ENCODE assay signal across 9 mouse cellular contexts in genomic region chr10:18070144-18070543, GRCm38 (mm10). TPM values are rescaled to one million over a fixed set of nuclear protein-coding genes. Genes with fewer than 3 reads are reported as not detected.
DNase-seq lines count a peak whose midpoint lies in the region; ATAC-seq lines count a peak whose summit lies in the region.
"Had no signal": no experiment of that assay in that cellular context is flagged by ENCODE, and none has a peak within 500 bp of the region (broad histone marks: within the 10 kb centered on the region; RNA-seq: fewer than 3 reads in every experiment).

No protein-coding gene starts in this region.

- peak overlapping the region; percentile 37; the same call in 1 of the 2 replicates for H3K27ac ChIP-seq in kidney, embryonic 15.5 days
- H3K27ac ChIP-seq in kidney, embryonic 14.5 days (ENCODE audit: low read depth, low read length) = no peak overlapping the region
- H3K27ac ChIP-seq: lung, embryonic 15.5 days had no signal

- peaks cover 51% of the 10 kb centered on the region for H3K4me1 ChIP-seq in kidney, embryonic 15.5 days
- H3K4me1 ChIP-seq in kidney, embryonic 14.5 days (ENCODE audit: control insufficient read depth, insufficient read depth, low read length) = peaks cover 26% of the 10 kb centered on the region; the same call in 1 of the 2 replicates

- DNase-seq in cerebellum, adult 9-10 months = peak; percentile 38
- DNase-seq in heart, postnatal 14 days = peak; percentile 26 to 30
- DNase-seq in left cerebral cortex, postnatal 25 days (ENCODE audit: low spot score in 2 of 2) = peak; percentile 61 to 86
- DNase-seq in natural killer cell, adult 2 months (ENCODE audit: low spot score in 2 of 2) = no peak
- no peak for DNase-seq in spleen, adult 18-20 months

- no peak overlapping the region for H3K4me2 ChIP-seq in kidney, embryonic 15.5 days
- H3K4me2 ChIP-seq in kidney, embryonic 14.5 days (replicated peaks; ENCODE audit: low read depth, low read length) = no peak overlapping the region
- H3K4me2 ChIP-seq: lung, embryonic 15.5 days had no signal

- 58% methylated on average over 3 of the region's 3 CpGs for WGBS in kidney, embryonic 15.5 days
- WGBS in kidney, embryonic 14.5 days = 60% methylated on average over 3 of the region's 3 CpGs

- no peaks in the 10 kb centered on the region for H3K27me3 ChIP-seq in kidney, embryonic 15.5 days
- no peaks in the 10 kb centered on the region for H3K27me3 ChIP-seq in kidney, embryonic 14.5 days (ENCODE audit: control insufficient read depth, insufficient read depth, low read length)
- H3K27me3 ChIP-seq: lung, embryonic 15.5 days had no signal

- no peaks in the 10 kb centered on the region for H3K36me3 ChIP-seq in kidney, embryonic 15.5 days
- H3K36me3 ChIP-seq in kidney, embryonic 14.5 days (ENCODE audit: control insufficient read depth, insufficient read depth, low read length) = no peaks in the 10 kb centered on the region
- H3K36me3 ChIP-seq: lung, embryonic 15.5 days had no signal

- intact Hi-C loops in heart, postnatal 14 days (cut with DNase I) = no loop called here
- intact Hi-C loops in left cerebral cortex, postnatal 25 days (cut with DNase I) = no loop called here

- H3K9ac ChIP-seq in kidney, embryonic 15.5 days = no peak overlapping the region
- H3K9ac ChIP-seq in kidney, embryonic 14.5 days (ENCODE audit: low read depth, low read length) = no peak overlapping the region
- H3K9ac ChIP-seq: lung, embryonic 15.5 days had no signal

- no peak overlapping the region for H3K4me3 ChIP-seq in kidney, embryonic 15.5 days (replicated peaks)
- no peak overlapping the region for H3K4me3 ChIP-seq in kidney, embryonic 14.5 days (ENCODE audit: low read length)
- H3K4me3 ChIP-seq: lung, embryonic 15.5 days had no signal

- ATAC-seq in kidney, embryonic 15.5 days (replicated peaks; ENCODE audit: low FRiP score) = no peak
- ATAC-seq in kidney, embryonic 14.5 days (ENCODE audit: low FRiP score, low TSS enrichment) = no peak
- no peak for ATAC-seq in CD4-positive, CD25-positive, alpha-beta regulatory T cell, adult 4 months

- H3K9me3 ChIP-seq in kidney, embryonic 15.5 days (replicated peaks) = no peaks in the 10 kb centered on the region
- no peaks in the 10 kb centered on the region for H3K9me3 ChIP-seq in kidney, embryonic 14.5 days (ENCODE audit: control insufficient read depth, low read length)
- H3K9me3 ChIP-seq: lung, embryonic 15.5 days had no signal

RNA-seq across cellular contexts. Expression of gene Reps1, which starts 14.5 kb away (rescaled TPM):
- polyA plus RNA-seq in kidney, embryonic 15.5 days (2015; fragmentation: Nextera tagmentation; extraction: Ambion mirVana) = 11.9 and 15.3 TPM in 2 replicates
- polyA plus RNA-seq in kidney, embryonic 14.5 days (2014; fragmentation: Nextera tagmentation; extraction: Ambion mirVana) = 20.3 and 23.0 TPM in 2 replicates
- total RNA-seq in heart, postnatal 14 days (2021) = 10 to 100 TPM; 30.8 to 31.7 TPM
- 10 to 100 TPM; 51.0 to 58.0 TPM for total RNA-seq in left cerebral cortex, postnatal 25 days (2021)
- 10 to 100 TPM; 34.9 to 39.9 TPM for polyA plus RNA-seq in CD4-positive, CD25-positive, alpha-beta regulatory T cell, adult 4 months (2017; shearing (Covaris generic))

RNA-seq across cellular contexts. Expression of gene Abracl, which starts 47.1 kb away (rescaled TPM):
- polyA plus RNA-seq in kidney, embryonic 15.5 days (2015; fragmentation: Nextera tagmentation; extraction: Ambion mirVana) = 128 and 143 TPM in 2 replicates
- polyA plus RNA-seq in kidney, embryonic 14.5 days (2014; fragmentation: Nextera tagmentation; extraction: Ambion mirVana) = 134 and 179 TPM in 2 replicates
- total RNA-seq in heart, postnatal 14 days (2021) = 10 to 100 TPM; 35.3 to 48.4 TPM
- total RNA-seq in left cerebral cortex, postnatal 25 days (2021) = 10 to 100 TPM; 13.3 to 15.0 TPM
- polyA plus RNA-seq in CD4-positive, CD25-positive, alpha-beta regulatory T cell, adult 4 months (2017; shearing (Covaris generic)) = 100 to 1,000 TPM; 346 to 495 TPM

Comparison
In these comparisons a context has a peak if more than half of its experiments do, and no peak if none do; other contexts are left out.
1. DNase-seq: peak in cerebellum, adult 9-10 months (single experiment), heart, postnatal 14 days (2 of 2) and left cerebral cortex, postnatal 25 days (2 of 2); none in natural killer cell, adult 2 months (0 of 2) and spleen, adult 18-20 months (0 of 2).